ENCODE assay signal across 17 mouse cellular contexts in the genomic region with DNA sequence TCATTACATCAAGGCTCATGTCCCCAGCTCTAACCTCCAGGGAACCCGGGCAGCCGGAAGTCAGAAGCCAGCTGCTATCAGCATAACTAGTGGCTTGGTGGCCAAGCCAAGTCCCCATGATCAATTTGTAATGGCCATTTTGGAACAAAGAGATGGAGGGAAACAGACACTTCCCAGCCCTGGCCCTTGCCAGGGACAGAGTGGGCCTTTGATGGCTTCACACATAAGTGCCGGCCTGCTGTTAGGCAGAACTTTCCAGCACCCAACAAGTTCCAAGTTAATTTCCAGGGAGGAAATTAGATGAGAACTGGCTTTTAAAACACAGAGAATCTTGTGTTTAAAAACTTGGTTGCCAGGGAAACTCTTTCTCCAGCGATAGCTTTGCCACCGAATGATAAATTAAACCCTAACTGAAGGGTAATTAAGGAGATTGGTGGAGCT. TPM values are rescaled to one million over a fixed set of nuclear protein-coding genes. Genes with fewer than 3 reads are reported as not detected.
A peak's percentile ranks its signal among the peaks of the same experiment; 100 is the strongest.
DNase-seq lines count a peak whose midpoint lies in the region; ATAC-seq lines count a peak whose summit lies in the region.
"Had no signal": no experiment of that assay in that cellular context is flagged by ENCODE, and none has a peak within 500 bp of the region (broad histone marks: within the 10 kb centered on the region; RNA-seq: fewer than 3 reads in every experiment).

No protein-coding gene starts in this region.

- H3K36me3 ChIP-seq in heart, embryonic 11.5 days (ENCODE audit: control insufficient read depth, insufficient read depth, low read length), result no peaks in the 10 kb centered on the region
- H3K36me3 ChIP-seq in limb, embryonic 12.5 days, result no peaks in the 10 kb centered on the region
- H3K36me3 ChIP-seq: midbrain, embryonic 10.5 days; neural tube, embryonic 13.5 days; stomach, embryonic 15.5 days had no signal

- peaks cover 6% of the 10 kb centered on the region; the same call in 1 of the 2 replicates for H3K27me3 ChIP-seq in heart, embryonic 11.5 days (ENCODE audit: control insufficient read depth, insufficient read depth, low read length)
- peaks cover 21% of the 10 kb centered on the region for H3K27me3 ChIP-seq in limb, embryonic 12.5 days

- intact Hi-C loops in left cerebral cortex, postnatal 4 days (cut with DNase I), result no loop called here
- intact Hi-C loops in heart, postnatal 14 days (cut with DNase I), result no loop called here

- H3K4me1 ChIP-seq in heart, embryonic 11.5 days (ENCODE audit: control insufficient read depth, insufficient read depth, low read length), result peaks cover 7% of the 10 kb centered on the region
- H3K4me1 ChIP-seq in limb, embryonic 12.5 days (replicated peaks), result peaks cover 45% of the 10 kb centered on the region

- no peak overlapping the region for H3K27ac ChIP-seq in heart, embryonic 11.5 days (ENCODE audit: low read depth, low read length)
- H3K27ac ChIP-seq in limb, embryonic 12.5 days, result peak overlapping the region; percentile 62
- H3K27ac ChIP-seq: midbrain, embryonic 10.5 days; stomach, embryonic 15.5 days had no signal

- peak; percentile 46 to 76 for DNase-seq in heart, adult 18-20 months
- peak; percentile 38 for DNase-seq in left cerebral cortex, postnatal 4 days
- DNase-seq in left cerebral cortex, adult 18-20 months (ENCODE audit: low spot score in 2 of 2), result no peak
- peak; percentile 45 to 51 for DNase-seq in heart, postnatal 14 days
- DNase-seq in urinary bladder, adult 18-20 months (ENCODE audit: low spot score in 2 of 2), result no peak
- DNase-seq: layer of hippocampus, adult 9-11 months; lung, postnatal 10 days; right cerebral cortex, postnatal 4 days; thymus, postnatal 36 days had no signal

- H3K4me2 ChIP-seq in heart, embryonic 11.5 days, result no peak overlapping the region
- no peak overlapping the region for H3K4me2 ChIP-seq in limb, embryonic 12.5 days
- H3K4me2 ChIP-seq: liver, embryonic 11.5 days; neural tube, embryonic 13.5 days; stomach, embryonic 15.5 days had no signal

- no peak for ATAC-seq in heart, embryonic 11.5 days (replicated peaks; ENCODE audit: insufficient number of reproducible peaks, low FRiP score, low TSS enrichment)
- ATAC-seq in limb, embryonic 12.5 days (ENCODE audit: insufficient number of reproducible peaks, insufficient read depth, low FRiP score, low TSS enrichment, low read depth), result no peak
- ATAC-seq: CD4-positive, CD25-positive, alpha-beta regulatory T cell, adult 4 months had no signal

- H3K9me3 ChIP-seq in heart, embryonic 11.5 days (replicated peaks; ENCODE audit: control insufficient read depth, low read length), result no peaks in the 10 kb centered on the region
- no peaks in the 10 kb centered on the region for H3K9me3 ChIP-seq in limb, embryonic 12.5 days
- H3K9me3 ChIP-seq: midbrain, embryonic 10.5 days; neural tube, embryonic 13.5 days; stomach, embryonic 15.5 days had no signal

- H3K4me3 ChIP-seq in heart, embryonic 11.5 days (ENCODE audit: low read depth, low read length), result no peak overlapping the region
- H3K4me3 ChIP-seq in limb, embryonic 12.5 days (replicated peaks), result no peak overlapping the region
- H3K4me3 ChIP-seq: midbrain, embryonic 10.5 days; neural tube, embryonic 13.5 days; stomach, embryonic 15.5 days had no signal

- WGBS in heart, embryonic 11.5 days (ENCODE audit: insufficient replicate concordance), result 64% methylated on average over 5 of the region's 5 CpGs
- 24% methylated on average over 5 of the region's 5 CpGs for WGBS in limb, embryonic 12.5 days

- H3K9ac ChIP-seq in heart, embryonic 11.5 days (ENCODE audit: low read depth, low read length), result no peak overlapping the region
- H3K9ac ChIP-seq in limb, embryonic 12.5 days (replicated peaks), result no peak overlapping the region
- H3K9ac ChIP-seq: neural tube, embryonic 13.5 days; stomach, embryonic 15.5 days had no signal

RNA-seq across cellular contexts. Expression of a gene that starts 15.6 kb away (rescaled TPM):
- 100 to 1,000 TPM in 1 of 2 experiments, 10 to 100 TPM in 1; 12.3 to 112 TPM for total RNA-seq in heart, adult 18-20 months (2021)
- polyA plus RNA-seq in heart, embryonic 11.5 days (2014; fragmentation: Nextera tagmentation; extraction: Ambion mirVana), result not detected in 2 replicates
- total RNA-seq in left cerebral cortex, postnatal 4 days (2021), result not detected
- total RNA-seq in left cerebral cortex, adult 18-20 months (2021), result not detected
- total RNA-seq in heart, postnatal 14 days (2021), result 10 to 100 TPM in 1 of 2 experiments, 1 to 10 TPM in 1; 7.2 to 42.3 TPM
- polyA plus RNA-seq in limb, embryonic 12.5 days (2016; fragmentation: Nextera tagmentation; extraction: Ambion mirVana), result 0.08 TPM in 1 of 2 replicates, not detected in the other
- polyA plus RNA-seq: CD4-positive, CD25-positive, alpha-beta regulatory T cell, adult 4 months; midbrain, embryonic 10.5 days; neural tube, embryonic 13.5 days had no signal

RNA-seq across cellular contexts. Expression of a gene that starts 49.1 kb away (rescaled TPM):
- under 1 TPM; 0.08 to 0.22 TPM for total RNA-seq in heart, adult 18-20 months (2021)
- polyA plus RNA-seq in heart, embryonic 11.5 days (2014; fragmentation: Nextera tagmentation; extraction: Ambion mirVana), result 0.39 and 0.42 TPM in 2 replicates
- not detected for total RNA-seq in left cerebral cortex, postnatal 4 days (2021)
- not detected for total RNA-seq in left cerebral cortex, adult 18-20 months (2021)
- under 1 TPM; 0.07 TPM for total RNA-seq in heart, postnatal 14 days (2021)
- polyA plus RNA-seq in limb, embryonic 12.5 days (2016; fragmentation: Nextera tagmentation; extraction: Ambion mirVana), result 0.13 TPM in 2 replicates
- total RNA-seq: adrenal gland, adult 18-20 months had no signal
- polyA plus RNA-seq: CD4-positive, CD25-positive, alpha-beta regulatory T cell, adult 4 months had no signal

RNA-seq across cellular contexts. Expression of a gene that starts 50.3 kb away (rescaled TPM):
- 1 to 10 TPM in 1 of 2 experiments, under 1 TPM in 1; 0.90 to 1.3 TPM for total RNA-seq in heart, adult 18-20 months (2021)
- polyA plus RNA-seq in heart, embryonic 11.5 days (2014; fragmentation: Nextera tagmentation; extraction: Ambion mirVana), result not detected in 2 replicates
- total RNA-seq in left cerebral cortex, postnatal 4 days (2021), result under 1 TPM in 1 of 2 experiments, not detected in 1; 0.20 TPM
- not detected for total RNA-seq in left cerebral cortex, adult 18-20 months (2021)
- under 1 TPM; 0.31 to 0.44 TPM for total RNA-seq in heart, postnatal 14 days (2021)
- not detected in 2 replicates for polyA plus RNA-seq in limb, embryonic 12.5 days (2016; fragmentation: Nextera tagmentation; extraction: Ambion mirVana)
- polyA plus RNA-seq: liver, embryonic 11.5 days had no signal

Comparison
In these comparisons a context has a peak if more than half of its experiments do, and no peak if none do; other contexts are left out.
1. DNase-seq: peak in heart, adult 18-20 months (2 of 2), left cerebral cortex, postnatal 4 days (single experiment) and heart, postnatal 14 days (2 of 2); none in left cerebral cortex, adult 18-20 months (0 of 2) and urinary bladder, adult 18-20 months (0 of 2).
2. RNA of a gene that starts 15.6 kb away (total RNA-seq): 12.3 to 112 TPM in heart, adult 18-20 months and 7.2 to 42.3 TPM in heart, postnatal 14 days; not detected in left cerebral cortex, adult 18-20 months and not detected in left cerebral cortex, postnatal 4 days; every median in the first group is over 4 times any median in the second.